Mouse (Mus musculus) C2C12 (cell line): ENCODE results near the gene Dclk3. TPM values are rescaled to one million over a fixed set of nuclear protein-coding genes. Genes with fewer than 3 reads are reported as not detected.

ENCODE experiments used
- H3K27me3 ChIP-seq: one replicate; pipeline ENCODE4 v1.6.1; 2011; ENCODE audit not compliant: control insufficient read depth, insufficient read depth, insufficient read length
- H3K36me3 ChIP-seq: one replicate; pipeline ENCODE4 v1.6.1; 2011; ENCODE audit not compliant: control insufficient read depth, insufficient read depth
- H3K4me3 ChIP-seq: one replicate; pipeline ENCODE4 v1.5.1; 2011; ENCODE audit warnings: mild to moderate bottlenecking, control low read depth; ENCODE audit not compliant: poor library complexity, insufficient read depth, severe bottlenecking
- H3K79me2 ChIP-seq: one replicate; pipeline ENCODE4 v1.6.1; 2011; ENCODE audit not compliant: control insufficient read depth, insufficient read depth
- H3K79me3 ChIP-seq: one replicate; pipeline ENCODE4 v1.6.1; 2011; ENCODE audit warnings: low read depth, control low read depth
- H3ac ChIP-seq: one replicate; pipeline ENCODE3; 2011; ENCODE audit warnings: low read depth; ENCODE audit not compliant: control insufficient read depth, insufficient read length
- CEBPB ChIP-seq: IDR thresholded peaks from one replicate; pipeline ENCODE4 v1.6.1; 2011; ENCODE audit warnings: low read depth, mild to moderate bottlenecking, control low read depth, moderate library complexity
- CTCF ChIP-seq: IDR thresholded peaks from one replicate; pipeline ENCODE4 v1.5.1; 2011; ENCODE audit not compliant: control insufficient read depth, insufficient read depth, insufficient read length
- FOSL1 ChIP-seq: IDR thresholded peaks from one replicate; pipeline ENCODE4 v1.8.0; 2011; ENCODE audit warnings: mild to moderate bottlenecking, low read length; ENCODE audit not compliant: poor library complexity, insufficient read depth, severe bottlenecking
- MAX ChIP-seq: IDR thresholded peaks from one replicate; pipeline ENCODE4 v1.6.1; 2011; ENCODE audit warnings: mild to moderate bottlenecking, control low read depth
- MYOD1 ChIP-seq: IDR thresholded peaks from one replicate; pipeline ENCODE4 v1.6.1; 2011; ENCODE audit warnings: low read depth; ENCODE audit not compliant: control insufficient read depth, insufficient read length
- MYOG ChIP-seq: IDR thresholded peaks from one replicate; pipeline ENCODE4 v1.6.1; 2011; ENCODE audit not compliant: control insufficient read depth, insufficient read length; ENCODE audit errors: extremely low read depth
- USF1 ChIP-seq: IDR thresholded peaks from one replicate; pipeline ENCODE4 v1.6.1; 2011; ENCODE audit warnings: low read depth, mild to moderate bottlenecking, control low read depth, moderate library complexity
- polyA plus RNA-seq: library from polyadenylated mRNA; unstranded; fragments of >200 nt; fragmentation: generic; extraction: Trizol; gene quantifications from one replicate; pipeline ENCODE4 v1.2.1, GENCODE M21; 2012; ENCODE audit warnings: missing spikeins

Gene Dclk3
- polyA plus RNA-seq, 1 experiment, result not detected

GRCm38 (mm10) chr9:111523111-111523510 lies 84.2 kb downstream of the Dclk3 start:
- TF ChIP-seq MYOG, result no peak
- no peak for TF ChIP-seq FOSL1
- no peak for TF ChIP-seq MAX
- TF ChIP-seq CTCF, result no peak
- TF ChIP-seq CEBPB, result no peak
- TF ChIP-seq USF1, result no peak
- TF ChIP-seq MYOD1, result no peak
- H3K79me2 ChIP-seq, result no peaks in the 10 kb centered on the region
- no peaks in the 10 kb centered on the region for H3K79me3 ChIP-seq
- no peaks in the 10 kb centered on the region for H3K27me3 ChIP-seq
- H3ac ChIP-seq, result no peak overlapping the region
- no peaks in the 10 kb centered on the region for H3K36me3 ChIP-seq
- H3K4me3 ChIP-seq, result no peak overlapping the region

GRCm38 (mm10) chr9:111523871-111524270 lies 85.0 kb downstream of the Dclk3 start:
- H3K79me3 ChIP-seq, result no peaks in the 10 kb centered on the region
- no peak for TF ChIP-seq MAX
- no peak for TF ChIP-seq FOSL1
- TF ChIP-seq CTCF, result no peak
- no peak for TF ChIP-seq USF1
- no peak for TF ChIP-seq MYOG
- no peak for TF ChIP-seq MYOD1
- no peak for TF ChIP-seq CEBPB
- no peaks in the 10 kb centered on the region for H3K36me3 ChIP-seq
- no peaks in the 10 kb centered on the region for H3K27me3 ChIP-seq
- no peak overlapping the region for H3ac ChIP-seq
- H3K79me2 ChIP-seq, result no peaks in the 10 kb centered on the region
- no peak overlapping the region for H3K4me3 ChIP-seq

GRCm38 (mm10) chr9:111534744-111535423 lies 96.0 kb downstream of the Dclk3 start:
- no peak for TF ChIP-seq MYOD1
- TF ChIP-seq CEBPB, result no peak
- TF ChIP-seq MAX, result no peak
- TF ChIP-seq CTCF, result no peak
- TF ChIP-seq MYOG, result no peak
- no peak for TF ChIP-seq FOSL1
- TF ChIP-seq USF1, result no peak
- no peaks in the 10 kb centered on the region for H3K79me2 ChIP-seq
- H3K36me3 ChIP-seq, result no peaks in the 10 kb centered on the region
- H3ac ChIP-seq, result no peak overlapping the region
- H3K4me3 ChIP-seq, result no peak overlapping the region
- no peaks in the 10 kb centered on the region for H3K27me3 ChIP-seq
- no peaks in the 10 kb centered on the region for H3K79me3 ChIP-seq

GRCm38 (mm10) chr9:111535445-111536064 lies 96.7 kb downstream of the Dclk3 start:
- H3K27me3 ChIP-seq, result no peaks in the 10 kb centered on the region
- no peak overlapping the region for H3ac ChIP-seq
- no peaks in the 10 kb centered on the region for H3K79me3 ChIP-seq
- H3K36me3 ChIP-seq, result no peaks in the 10 kb centered on the region
- no peak overlapping the region for H3K4me3 ChIP-seq
- no peaks in the 10 kb centered on the region for H3K79me2 ChIP-seq
- TF ChIP-seq MYOD1, result no peak
- no peak for TF ChIP-seq FOSL1
- TF ChIP-seq MAX, result no peak
- TF ChIP-seq CEBPB, result no peak
- no peak for TF ChIP-seq MYOG
- TF ChIP-seq CTCF, result no peak
- TF ChIP-seq USF1, result no peak

Other genes starting within 250 kb of the Dclk3 start
- 11.7 TPM for gene Mlh1, start 167.3 kb upstream of the Dclk3 start, polyA plus RNA-seq
- 3.0 TPM for gene Epm2aip1, start 167.2 kb upstream of the Dclk3 start, polyA plus RNA-seq
- gene Trank1, start 127.3 kb upstream of the Dclk3 start, polyA plus RNA-seq, result not detected